Mouse (Mus musculus) hindbrain, embryonic 11.5 days (tissue): ENCODE results near the gene Katnal1. TPM values are rescaled to one million over a fixed set of nuclear protein-coding genes. Genes with fewer than 3 reads are reported as not detected.

Experiments used
- ATAC-seq: fragments of 200-750 bp; cut with Nextera tagmentation; 2 replicates; pipeline ENCODE4 v1.8.0; 2017; ENCODE audit warnings: mild to moderate bottlenecking, moderate TSS enrichment, moderate library complexity; ENCODE audit not compliant: low FRiP score
- DNase-seq: peaks from one replicate; pipeline ENCODE4 v3.0.0-alpha.2; 2015; ENCODE audit warnings: low spot score
- H3K27ac ChIP-seq: fragments of 300-500 bp; sonication (generic); 2 replicates; pipeline ENCODE4 v1.5.1; 2014; ENCODE audit warnings: mild to moderate bottlenecking, low read depth, low read length
- H3K27me3 ChIP-seq: fragments of 300-500 bp; sonication (generic); 2 replicates; pipeline ENCODE4 v1.6.1; 2014; ENCODE audit warnings: mild to moderate bottlenecking, low read length, moderate library complexity, mixed read lengths; ENCODE audit not compliant: control insufficient read depth, insufficient read depth
- H3K36me3 ChIP-seq: fragments of 300-500 bp; sonication (generic); 2 replicates; pipeline ENCODE4 v1.6.1; 2014; ENCODE audit warnings: mild to moderate bottlenecking, low read length, moderate library complexity, mixed read lengths; ENCODE audit not compliant: control insufficient read depth, insufficient read depth
- H3K4me1 ChIP-seq: fragments of 300-500 bp; sonication (generic); replicated peaks from 2 replicates; pipeline ENCODE4 v1.6.1; 2014; ENCODE audit warnings: low read length, mixed read lengths; ENCODE audit not compliant: control insufficient read depth, insufficient read depth
- H3K4me2 ChIP-seq: fragments of 300-500 bp; sonication (generic); replicated peaks from 2 replicates; pipeline ENCODE4 v1.6.1; 2014; ENCODE audit warnings: mild to moderate bottlenecking, low read depth, low read length
- H3K4me3 ChIP-seq: fragments of 300-500 bp; sonication (generic); 2 replicates; pipeline ENCODE4 v1.5.1; 2014; ENCODE audit warnings: low read depth, low read length
- H3K9ac ChIP-seq: fragments of 300-500 bp; sonication (generic); 2 replicates; pipeline ENCODE4 v1.6.1; 2014; ENCODE audit warnings: low read depth, low read length
- H3K9me3 ChIP-seq: fragments of 300-500 bp; sonication (generic); 2 replicates; pipeline ENCODE4 v1.6.1; 2016; ENCODE audit warnings: low read length; ENCODE audit not compliant: control insufficient read depth
- WGBS: fragments of 180-500 bp; shearing (Covaris S2); extraction: QIAGEN DNeasy Blood & Tissue Kit; methylation state at CpG from one replicate; pipeline ENCODE4 v1.1.7; 2014; 5-methylcytosine and 5-hydroxymethylcytosine counted together
- polyA plus RNA-seq: library from polyadenylated mRNA; unstranded; fragments of >200 nt; fragmentation: Nextera tagmentation; extraction: Ambion mirVana; gene quantifications from 2 replicates; pipeline ENCODE4 v1.2.1, GENCODE M21; 2014

Katnal1 gene
- polyA plus RNA-seq, 1 experiment from 2014 or later = 32.1 TPM

- Histone ChIP-seq H3K9ac (no peak overlapping the region), H3K27me3 (no peaks in the 10 kb centered on the region), H3K9me3 (no peaks in the 10 kb centered on the region), H3K36me3 (no peaks in the 10 kb centered on the region), H3K27ac (no peak overlapping the region), H3K4me2 (no peak overlapping the region), H3K4me1 (no peaks in the 10 kb centered on the region), H3K4me3 (no peak overlapping the region)
- WGBS = 78% methylated on average over 11 of the region's 11 CpGs
- DNase-seq = no peak
- ATAC-seq = no peak
Measured at GRCm38 (mm10) chr5:148939948-148940382, 10.8 kb upstream of the Katnal1 start.

DNA sequence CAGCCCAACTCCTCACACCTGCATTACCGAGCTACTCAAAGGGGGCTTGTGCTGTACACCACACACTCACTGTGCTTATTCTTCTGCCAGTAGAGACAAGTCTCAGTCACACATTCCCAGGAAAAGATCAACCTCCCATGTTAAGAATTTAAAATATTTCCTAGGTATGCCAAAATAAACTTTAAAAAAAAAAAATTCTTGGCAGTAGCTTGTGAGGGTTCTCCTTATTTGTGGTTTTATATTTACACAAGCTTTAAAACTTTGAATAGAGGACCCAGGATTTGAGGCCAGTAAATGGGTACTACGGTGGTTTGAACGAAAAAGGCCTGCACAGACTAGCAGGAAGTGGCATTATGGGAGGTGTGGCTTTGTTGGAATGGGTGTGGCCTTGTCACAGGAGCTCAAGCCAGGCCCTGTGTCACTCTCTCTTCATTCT, 7.4 kb upstream of the Katnal1 start:
- no peaks in the 10 kb centered on the region for H3K4me1 ChIP-seq
- H3K27ac ChIP-seq = no peak overlapping the region
- H3K4me2 ChIP-seq = no peak overlapping the region
- H3K4me3 ChIP-seq = no peak overlapping the region
- H3K27me3 ChIP-seq = no peaks in the 10 kb centered on the region
- DNase-seq = no peak
- no peaks in the 10 kb centered on the region for H3K36me3 ChIP-seq
- H3K9ac ChIP-seq = no peak overlapping the region
- H3K9me3 ChIP-seq = no peaks in the 10 kb centered on the region
- no peak for ATAC-seq
- WGBS = 88% methylated on average over 3 of the region's 3 CpGs

DNA sequence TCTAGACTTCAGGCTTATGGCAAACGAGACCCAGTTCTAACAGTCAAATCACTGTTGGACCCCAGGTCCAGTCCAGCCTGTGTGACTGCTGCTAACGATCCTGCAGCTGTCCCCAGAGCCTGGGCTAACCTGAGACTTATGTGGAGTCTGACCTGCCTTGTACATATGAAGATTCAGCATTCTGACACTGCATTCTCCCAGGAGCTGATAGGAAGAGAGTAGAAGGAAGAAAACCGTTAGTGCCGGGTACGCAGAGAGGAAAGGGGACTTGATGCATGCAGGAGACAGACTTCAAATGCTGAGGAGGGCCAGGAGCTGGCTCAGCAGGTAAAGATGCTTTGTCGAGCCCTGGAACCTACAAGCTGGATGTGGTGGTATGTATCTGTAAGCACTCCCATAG, 6.8 kb upstream of the Katnal1 start:
- no peaks in the 10 kb centered on the region for H3K27me3 ChIP-seq
- no peaks in the 10 kb centered on the region for H3K4me1 ChIP-seq
- H3K27ac ChIP-seq = no peak overlapping the region
- H3K9ac ChIP-seq = no peak overlapping the region
- no peaks in the 10 kb centered on the region for H3K36me3 ChIP-seq
- WGBS = 84% methylated on average over 6 of the region's 6 CpGs
- no peak for ATAC-seq
- no peak overlapping the region for H3K4me2 ChIP-seq
- no peak for DNase-seq
- H3K4me3 ChIP-seq = no peak overlapping the region
- H3K9me3 ChIP-seq = no peaks in the 10 kb centered on the region

DNA sequence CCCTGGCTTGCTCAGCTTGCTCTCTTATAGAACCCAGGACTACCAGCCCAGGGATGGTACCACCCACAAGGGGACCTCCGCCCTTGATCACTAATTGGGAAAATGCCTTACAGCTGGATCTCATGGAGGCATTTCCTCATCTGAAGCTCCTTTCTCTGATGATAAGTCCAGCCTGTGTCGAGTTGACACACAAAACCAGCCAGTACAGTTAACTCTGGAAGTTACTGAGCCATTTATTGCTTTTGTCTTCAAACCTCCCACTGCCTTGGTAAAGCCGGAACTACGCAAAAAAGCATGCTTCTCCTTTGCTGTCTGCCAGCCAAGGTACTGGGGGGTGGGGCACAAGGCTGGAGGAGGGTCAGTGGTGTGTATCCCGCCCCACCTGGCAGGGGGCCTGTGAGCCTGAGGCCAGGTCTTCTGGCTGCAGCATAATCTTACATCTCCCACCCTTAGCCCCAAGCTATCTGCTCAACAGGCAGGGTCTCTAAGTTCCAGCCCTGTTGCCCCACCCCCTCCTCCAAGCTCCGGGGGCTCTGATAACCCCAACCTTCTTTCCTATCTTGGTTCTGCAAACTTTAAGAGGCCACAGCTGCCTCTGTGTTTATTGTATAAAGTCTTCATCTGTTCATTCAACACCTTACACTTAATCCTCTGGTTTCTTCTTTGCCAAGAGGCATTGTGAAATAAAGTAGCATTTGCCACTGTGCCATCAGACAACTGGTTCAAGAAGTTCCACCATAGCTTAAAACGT, 6.1 kb upstream of the Katnal1 start:
- Histone ChIP-seq H3K36me3 (no peaks in the 10 kb centered on the region), H3K9me3 (no peaks in the 10 kb centered on the region), H3K27ac (no peak overlapping the region), H3K4me1 (no peaks in the 10 kb centered on the region), H3K4me2 (no peak overlapping the region), H3K27me3 (no peaks in the 10 kb centered on the region), H3K4me3 (no peak overlapping the region), H3K9ac (no peak overlapping the region)
- ATAC-seq = no peak
- DNase-seq = no peak
- WGBS = 59% methylated on average over 7 of the region's 7 CpGs

DNA sequence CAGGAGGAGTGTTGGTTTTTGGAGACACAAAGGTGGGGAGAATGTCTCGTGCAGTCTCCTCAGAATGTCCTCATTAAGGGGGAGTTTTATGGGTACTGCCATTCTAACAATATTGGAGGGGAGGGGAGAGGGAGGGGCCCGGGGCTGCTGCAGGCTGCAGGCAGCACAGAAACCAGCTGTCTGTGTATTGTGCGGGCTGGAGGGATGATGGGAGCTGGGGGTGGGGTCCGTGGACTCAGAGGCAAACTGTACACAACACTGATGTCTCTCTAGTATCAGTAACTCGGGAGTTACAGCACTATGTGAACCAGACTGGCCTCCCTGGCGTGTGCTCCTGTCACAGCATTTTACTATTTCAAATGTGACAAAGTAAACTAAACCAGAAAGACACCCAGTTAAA, 5.3 kb upstream of the Katnal1 start:
- 55% methylated on average over 6 of the region's 6 CpGs for WGBS
- ATAC-seq = peak; percentile 49; the same call in 1 of the 2 replicates
- DNase-seq = no peak

GRCm38 (mm10) chr5:148933767-148934166, 4.6 kb upstream of the Katnal1 start:
- Histone ChIP-seq H3K4me3 (no peak overlapping the region), H3K27me3 (no peaks in the 10 kb centered on the region), H3K9ac (no peak overlapping the region), H3K9me3 (no peaks in the 10 kb centered on the region), H3K36me3 (no peaks in the 10 kb centered on the region), H3K4me2 (no peak overlapping the region), H3K27ac (no peak overlapping the region), H3K4me1 (peaks cover 2% of the 10 kb centered on the region; the same call in 1 of the 2 replicates)
- DNase-seq (no peak), ATAC-seq (no peak)
- 70% methylated on average over 8 of the region's 8 CpGs for WGBS

More for the DNA sequence above, 5.3 kb upstream of the Katnal1 start:
- no peak overlapping the region for H3K4me2 ChIP-seq
- no peak overlapping the region for H3K4me3 ChIP-seq
- H3K27me3 ChIP-seq = no peaks in the 10 kb centered on the region
- no peaks in the 10 kb centered on the region for H3K36me3 ChIP-seq
- no peaks in the 10 kb centered on the region for H3K4me1 ChIP-seq
- no peaks in the 10 kb centered on the region for H3K9me3 ChIP-seq
- H3K9ac ChIP-seq = no peak overlapping the region
- H3K27ac ChIP-seq = no peak overlapping the region

DNA sequence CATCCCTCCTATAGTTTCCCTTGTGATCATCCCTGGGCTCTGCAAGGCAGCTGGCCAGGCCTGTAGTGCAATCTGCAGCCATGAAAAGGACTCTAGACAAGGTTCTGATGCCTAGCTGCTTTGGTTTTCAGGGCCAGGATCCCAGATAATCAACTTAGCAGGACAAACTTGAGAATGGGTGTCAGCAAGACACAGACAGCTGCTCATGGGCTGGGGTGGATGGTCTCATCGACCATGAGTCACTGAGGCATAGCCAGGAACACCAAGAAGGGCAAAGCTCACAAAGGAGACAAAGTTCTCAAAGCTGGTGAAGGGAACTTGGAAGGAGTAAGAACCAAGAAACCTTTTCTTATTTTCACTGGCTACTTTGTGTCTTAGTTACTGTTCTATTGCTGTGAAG, 2.2 kb upstream of the Katnal1 start:
- no peak overlapping the region for H3K27ac ChIP-seq
- H3K4me3 ChIP-seq = no peak overlapping the region
- H3K36me3 ChIP-seq = no peaks in the 10 kb centered on the region
- ATAC-seq (no peak), DNase-seq (no peak)
- peaks cover 2% of the 10 kb centered on the region; the same call in 1 of the 2 replicates for H3K4me1 ChIP-seq
- H3K4me2 ChIP-seq = no peak overlapping the region
- WGBS = 89% methylated on average over 1 of the region's 1 CpGs
- no peaks in the 10 kb centered on the region for H3K27me3 ChIP-seq
- no peaks in the 10 kb centered on the region for H3K9me3 ChIP-seq
- no peak overlapping the region for H3K9ac ChIP-seq

DNA sequence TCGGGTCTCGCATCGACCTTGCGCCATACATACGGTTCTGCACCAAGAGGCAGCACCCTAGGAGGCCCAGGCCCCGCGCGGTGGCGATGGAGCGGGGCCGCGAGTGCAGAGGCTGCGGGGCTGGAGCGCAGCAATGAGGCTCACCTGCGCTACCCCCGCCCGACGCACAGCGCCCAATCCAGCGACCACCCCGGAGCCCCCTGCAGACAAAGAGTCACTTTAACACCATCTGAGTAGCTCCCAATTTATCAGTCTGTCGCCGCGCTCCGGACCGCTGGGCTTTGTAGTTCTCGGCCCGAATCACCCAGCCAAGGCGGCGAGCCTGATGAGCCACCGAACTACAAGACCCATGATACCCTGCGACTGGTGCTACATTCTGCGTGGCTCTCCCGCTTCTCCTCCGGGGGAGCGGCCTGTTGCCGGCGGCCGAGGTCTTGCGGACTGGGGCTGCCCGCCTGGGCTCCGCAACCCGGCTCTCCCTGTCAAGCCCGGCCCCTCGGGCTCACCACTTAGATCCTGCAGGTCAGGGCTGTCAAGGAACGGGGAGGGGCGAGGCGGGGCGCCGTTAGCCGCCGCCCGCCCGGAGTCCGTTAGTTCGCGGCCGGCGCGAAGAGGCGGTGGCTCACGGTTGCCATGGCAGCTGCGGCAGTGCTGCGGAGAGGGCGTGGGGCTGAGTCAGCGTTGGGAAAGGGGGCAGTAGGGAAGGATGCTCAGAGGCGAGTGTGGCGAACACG, 571 bp downstream of the Katnal1 start:
- peak overlapping the region; percentile 67 for H3K4me2 ChIP-seq
- peaks cover 2% of the 10 kb centered on the region; the same call in 1 of the 2 replicates for H3K4me1 ChIP-seq
- no peaks in the 10 kb centered on the region for H3K36me3 ChIP-seq
- H3K27ac ChIP-seq = peak overlapping the region; percentile 95
- no peaks in the 10 kb centered on the region for H3K9me3 ChIP-seq
- no peaks in the 10 kb centered on the region for H3K27me3 ChIP-seq
- H3K4me3 ChIP-seq = peak overlapping the region; percentile 76
- ATAC-seq (peak; percentile 99), DNase-seq (peak; percentile 96)
- under 1% methylated on average over 68 of the region's 69 CpGs for WGBS
- peak overlapping the region; percentile 82 for H3K9ac ChIP-seq
